Mouse (Mus musculus): ENCODE measurements at regions not wholly inside any gene's neighbourhood (a gene's known extent, or its start where the extent isn't known, plus 50 kb on each side); places are given as distances from the start of the nearest gene placed in this dataset.

DNA sequence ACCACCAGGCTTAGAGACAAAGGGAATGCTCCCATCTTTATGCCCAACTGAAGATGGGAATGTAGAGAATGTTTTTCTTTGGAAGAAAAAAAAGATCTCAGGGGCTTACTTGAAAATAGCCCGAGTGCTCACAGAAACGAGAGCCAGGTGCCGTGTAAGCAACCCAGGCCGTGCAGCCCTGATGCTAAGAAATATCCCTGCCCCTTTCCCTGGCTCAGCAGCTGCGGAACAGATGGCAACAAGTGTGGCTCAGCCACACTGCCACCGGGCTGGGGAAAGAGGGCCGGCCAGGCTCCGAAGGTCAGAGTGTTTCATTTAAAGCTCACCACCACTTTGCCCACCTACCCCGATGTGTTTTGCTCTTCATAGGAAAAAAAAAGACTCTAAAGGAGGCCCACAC, 205.7 kb upstream of the Kbtbd8 start:
- DNase-seq (ENCODE audit: low spot score) = no peak

- DNase-seq (ENCODE audit: low spot score) = no peak
Observed at GRCm38 (mm10) chr6:94900862-94901261, 200.9 kb upstream of the Lrig1 start.

DNA sequence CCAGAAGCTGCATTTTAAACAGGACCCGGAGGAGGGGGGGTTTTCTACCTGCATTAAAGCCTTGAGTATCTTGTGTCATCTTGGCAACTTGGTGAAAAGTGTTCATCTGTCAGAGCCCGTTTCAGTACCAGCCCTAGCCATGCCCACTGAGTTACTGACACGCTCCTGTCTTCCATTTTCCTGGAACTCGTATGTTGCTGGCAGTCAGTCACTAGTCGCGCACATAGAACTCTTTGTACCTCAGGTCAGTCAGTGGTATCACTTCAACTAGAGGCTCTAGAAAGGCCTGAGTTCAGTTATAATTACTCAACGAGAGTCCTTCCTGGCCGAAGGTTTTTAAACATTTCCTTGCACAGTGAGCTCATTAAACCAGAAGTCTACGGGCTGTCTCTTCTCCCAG, 198.9 kb upstream of the Lrig1 start:
- no peak for DNase-seq (ENCODE audit: low spot score)

- DNase-seq (ENCODE audit: low spot score) = no peak
Observed at GRCm38 (mm10) chr6:94890165-94890564, 190.2 kb upstream of the Lrig1 start.

- DNase-seq (ENCODE audit: low spot score) = no peak
Observed at GRCm38 (mm10) chr6:94889271-94889670, 189.3 kb upstream of the Lrig1 start.

DNA sequence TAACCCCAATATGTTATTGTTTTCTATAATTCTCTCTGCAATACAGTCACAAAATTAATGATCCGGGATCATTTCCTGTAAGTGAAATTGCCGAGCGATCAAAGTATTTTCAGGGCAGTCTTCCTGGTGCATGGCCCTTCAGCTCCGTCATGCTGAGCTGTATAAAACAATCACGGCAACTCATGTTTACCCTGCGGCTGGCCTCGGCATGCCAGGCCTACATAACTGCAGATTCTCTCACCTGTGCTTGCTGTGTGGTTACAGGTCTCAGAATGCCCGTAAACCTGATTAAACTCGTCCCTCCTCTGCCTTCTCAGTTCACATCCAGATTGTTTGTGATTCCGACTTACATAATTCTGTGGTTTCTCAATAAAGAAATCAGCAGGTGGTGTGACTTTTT, 181.2 kb upstream of the Lrig1 start:
- no peak for DNase-seq (ENCODE audit: low spot score)

GRCm38 (mm10) chr6:94875841-94876240, 175.9 kb upstream of the Lrig1 start:
- DNase-seq (ENCODE audit: low spot score) = no peak

DNA sequence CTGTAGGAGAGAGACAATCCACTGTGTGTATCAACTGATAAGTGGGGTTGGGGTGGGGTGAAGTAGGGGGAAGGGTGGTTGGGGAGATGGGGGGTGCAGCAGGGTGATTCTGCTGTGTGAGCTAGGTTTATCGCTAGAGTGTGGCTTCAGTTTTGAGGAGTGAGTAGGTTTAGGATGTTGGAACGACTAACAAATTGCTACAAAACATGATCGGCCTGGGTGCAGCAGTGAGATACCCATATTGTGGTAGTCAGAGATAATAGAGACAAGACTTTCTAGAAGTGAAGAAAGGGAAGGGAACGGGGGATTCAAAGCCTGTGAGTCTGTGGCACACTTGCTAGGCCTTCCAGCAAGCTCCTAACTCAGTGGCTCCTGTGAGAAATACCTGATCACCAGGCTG, 175.1 kb upstream of the Lrig1 start:
- DNase-seq (ENCODE audit: low spot score) = no peak

DNA sequence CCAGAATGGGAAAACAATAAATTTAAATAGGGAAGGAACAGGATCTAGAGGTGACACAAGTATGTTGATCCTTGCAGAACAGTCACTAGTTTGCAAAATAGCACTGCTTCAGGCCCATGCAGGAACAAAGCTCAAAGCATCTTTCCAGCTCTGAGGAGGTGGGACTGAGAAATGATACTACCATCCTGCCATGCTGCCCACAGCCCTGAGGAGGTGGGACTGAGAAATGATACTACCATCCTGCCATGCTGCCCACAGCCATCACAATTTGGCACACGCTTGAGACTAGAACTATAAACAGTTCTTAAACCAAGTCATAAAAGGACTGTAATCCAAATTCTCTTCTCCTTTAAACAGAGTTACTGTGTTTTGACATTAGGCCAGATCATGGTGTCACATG, 174.5 kb upstream of the Lrig1 start:
- no peak for DNase-seq (ENCODE audit: low spot score)

GRCm38 (mm10) chr6:94867952-94868351, 168.0 kb upstream of the Lrig1 start:
- no peak for DNase-seq (ENCODE audit: low spot score)

- no peak for DNase-seq (ENCODE audit: low spot score)
Observed at GRCm38 (mm10) chr6:94865498-94865897, 165.5 kb upstream of the Lrig1 start.

GRCm38 (mm10) chr6:94858121-94858621, 158.2 kb upstream of the Lrig1 start:
- DNase-seq (ENCODE audit: low spot score) = no peak

DNA sequence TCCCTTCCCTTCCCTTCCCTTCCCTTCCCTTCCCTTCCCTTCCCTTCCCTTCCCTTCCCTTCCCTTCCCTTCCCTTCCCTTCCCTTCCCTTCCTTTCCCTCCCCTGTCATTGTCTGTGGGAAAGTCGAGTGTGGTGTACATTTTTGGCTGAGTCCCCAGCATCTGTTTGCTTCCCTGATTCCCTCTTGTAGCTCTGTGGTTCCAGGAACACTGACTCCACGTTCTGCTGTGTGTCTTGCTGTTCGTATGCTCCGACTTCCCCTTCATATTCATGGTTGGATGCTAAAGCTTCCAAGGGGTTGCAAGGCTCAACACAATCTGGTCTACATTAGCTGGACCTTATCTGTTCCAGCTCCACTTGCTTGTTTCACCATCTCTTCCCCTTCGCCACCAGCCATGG, 150.2 kb upstream of the Lrig1 start:
- no peak for DNase-seq (ENCODE audit: low spot score)

- DNase-seq (ENCODE audit: low spot score) = no peak
Observed at GRCm38 (mm10) chr6:94849533-94849932, 149.6 kb upstream of the Lrig1 start.

- DNase-seq (ENCODE audit: low spot score) = no peak
Observed at GRCm38 (mm10) chr6:94848437-94848836, 148.5 kb upstream of the Lrig1 start.

GRCm38 (mm10) chr6:94845821-94846220, 145.9 kb upstream of the Lrig1 start:
- DNase-seq (ENCODE audit: low spot score) = no peak

- no peak for DNase-seq (ENCODE audit: low spot score)
Observed at GRCm38 (mm10) chr6:94842856-94843255, 142.9 kb upstream of the Lrig1 start.

DNA sequence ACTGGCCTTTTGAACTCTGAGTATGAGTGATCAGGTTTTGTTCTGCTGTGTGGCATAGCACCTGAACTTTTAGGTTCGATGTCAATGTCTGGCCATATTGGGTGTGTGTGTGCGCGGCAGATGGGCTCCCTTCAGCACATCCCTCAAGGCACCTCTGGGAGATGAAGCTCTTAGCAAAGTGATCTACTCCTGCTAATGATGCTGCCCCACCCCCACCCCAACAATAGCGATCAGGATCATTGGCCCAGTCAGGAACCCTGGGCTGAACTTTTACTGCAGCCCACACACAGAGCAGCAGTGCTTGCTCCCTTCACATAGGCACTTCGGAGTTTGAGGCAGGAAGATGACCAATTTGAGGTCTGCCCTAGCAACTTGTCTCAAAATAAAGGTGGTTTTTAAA, 141.9 kb upstream of the Lrig1 start:
- DNase-seq (ENCODE audit: low spot score) = no peak

DNA sequence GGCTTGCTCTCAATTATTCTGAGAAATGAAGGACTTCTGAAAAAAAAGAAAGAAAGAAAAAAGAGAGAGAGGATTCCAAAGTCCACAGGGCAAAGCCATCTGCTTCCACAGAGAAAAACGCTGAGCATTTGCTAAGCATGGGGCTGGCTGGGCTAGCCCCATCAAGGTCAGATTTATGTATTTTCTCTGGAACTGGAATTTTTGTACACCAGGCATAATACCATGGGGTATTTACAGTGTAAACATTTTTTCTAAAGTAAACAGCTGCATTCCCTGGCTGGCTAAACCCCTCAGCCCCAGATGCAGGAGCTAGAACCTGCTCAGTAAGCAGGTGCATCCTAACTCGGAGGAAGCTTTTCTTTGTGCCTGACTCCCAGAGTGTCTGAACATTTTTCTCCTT, 135.8 kb upstream of the Lrig1 start:
- DNase-seq (ENCODE audit: low spot score) = no peak

DNA sequence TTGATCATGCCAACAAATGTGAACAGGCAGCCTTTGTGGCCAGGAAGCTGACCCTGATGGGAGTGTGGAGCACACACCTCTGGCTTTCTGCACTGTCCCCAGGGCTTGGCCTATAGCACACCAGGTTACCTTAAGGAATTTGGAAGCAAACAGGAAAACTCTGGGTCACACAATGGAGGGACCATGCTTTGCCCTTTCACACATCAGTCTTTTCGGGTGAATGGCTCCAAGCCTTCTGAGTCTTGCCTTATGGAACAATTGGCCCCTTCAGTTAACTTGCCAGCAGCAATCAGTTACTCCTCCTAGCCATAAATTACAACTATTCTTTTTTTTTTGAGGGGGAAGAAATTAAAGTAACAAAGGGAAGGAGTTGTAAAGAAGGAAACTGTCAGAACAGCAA, 134.6 kb upstream of the Lrig1 start:
- no peak for DNase-seq (ENCODE audit: low spot score)

DNA sequence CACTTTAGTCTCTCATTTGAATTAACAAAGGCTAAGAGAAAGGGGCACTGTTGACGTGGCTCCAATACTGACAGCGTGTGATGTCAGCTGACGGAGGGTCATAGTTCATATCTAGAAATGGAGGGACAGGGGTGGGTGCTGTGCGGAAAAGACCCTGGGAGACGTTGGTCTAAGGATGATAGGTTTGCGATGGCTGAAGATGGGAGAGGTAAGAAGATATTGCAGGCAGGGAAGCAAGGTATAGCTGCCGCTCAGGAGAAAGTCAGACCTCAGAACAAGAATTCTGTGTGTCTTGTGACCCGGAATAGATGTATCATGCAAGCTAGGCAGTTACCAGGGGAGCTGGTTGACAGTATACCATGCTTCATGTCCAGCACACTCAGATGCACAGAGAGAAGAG, 130.8 kb upstream of the Lrig1 start:
- DNase-seq (ENCODE audit: low spot score) = no peak

DNA sequence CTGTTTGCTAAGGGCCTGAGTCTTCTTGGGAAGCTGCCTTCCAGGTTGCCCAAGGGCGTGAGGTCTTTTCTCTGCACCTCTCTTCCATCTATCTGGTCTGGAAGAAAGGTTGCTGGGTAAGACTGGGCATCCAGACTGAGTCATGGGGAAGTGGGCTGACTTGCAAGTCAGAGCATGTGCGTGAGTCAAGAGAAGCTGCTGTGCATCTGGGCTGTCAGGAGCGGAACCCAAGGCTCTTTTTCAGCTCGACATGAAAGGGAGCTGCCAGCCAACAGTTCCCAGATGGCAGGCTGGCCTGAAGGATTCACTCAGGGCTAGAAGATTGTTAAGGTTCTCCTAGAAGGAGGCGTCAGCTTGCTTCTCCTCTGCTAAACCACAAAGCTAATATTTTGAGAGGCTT, 129.3 kb upstream of the Lrig1 start:
- no peak for DNase-seq (ENCODE audit: low spot score)

DNA sequence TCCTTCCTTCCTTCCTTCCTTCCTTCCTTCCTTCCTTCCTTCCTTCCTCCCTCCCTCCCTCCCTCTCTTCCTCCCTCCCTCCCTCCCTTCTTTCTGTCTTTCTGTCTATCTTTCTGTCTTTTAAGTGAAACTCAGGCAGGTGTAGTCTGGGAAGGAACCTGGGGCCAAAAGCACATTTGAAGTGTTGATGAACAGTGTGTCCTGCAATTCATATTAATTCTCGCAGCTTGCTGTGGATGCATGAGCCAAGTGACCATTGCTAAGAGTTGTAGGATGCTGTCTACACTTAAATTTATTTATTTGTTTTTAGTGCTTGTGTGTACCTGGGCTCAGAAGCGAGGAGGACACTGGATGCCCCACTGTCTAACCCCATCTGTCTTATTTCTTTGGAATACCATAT, 126.7 kb upstream of the Lrig1 start:
- no peak for DNase-seq (ENCODE audit: low spot score)

DNA sequence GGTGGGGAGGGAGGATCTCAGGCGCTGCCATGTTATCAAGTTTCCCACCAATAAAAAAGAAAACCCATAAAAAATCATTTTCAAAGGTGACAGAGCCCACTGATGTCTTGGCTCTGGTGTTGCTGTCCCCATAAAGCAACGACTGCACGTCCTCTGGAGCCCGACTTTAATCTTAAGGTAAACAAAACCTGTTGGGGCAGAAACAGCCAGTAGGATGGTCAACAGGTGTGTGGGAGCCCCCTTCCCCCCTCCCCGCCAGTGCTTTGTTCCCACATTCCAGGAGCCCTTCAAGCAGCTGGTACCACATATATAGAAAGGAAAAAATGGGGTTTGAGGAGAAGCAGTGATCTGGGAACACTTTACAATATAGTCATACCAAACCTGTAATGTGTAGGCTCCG, 118.3 kb upstream of the Lrig1 start:
- no peak for DNase-seq (ENCODE audit: low spot score)

GRCm38 (mm10) chr6:94816161-94816560, 116.2 kb upstream of the Lrig1 start:
- no peak for DNase-seq (ENCODE audit: low spot score)
